Mouse (Mus musculus): Measurements from ENCODE around the gene Osbpl5.
"Not testable (repeated sequence)": the region's sequence is repeated elsewhere in the genome, so short reads cannot be mapped to it uniquely, and the experiment has no call there.

Gene Osbpl5

GRCm38 (mm10) chr7:143711381-143711780, 45.4 kb downstream of the Osbpl5 start:
- peak in 1 of 2 experiments; percentile 14 for DNase-seq (ENCODE audit: inconsistent age in 2 of 2, low spot score in 1 of 2)

- no peak for DNase-seq (ENCODE audit: inconsistent age in 2 of 2, low spot score in 1 of 2)
These were observed 47.4 kb downstream of the Osbpl5 start for GRCm38 (mm10) chr7:143709395-143709794.

GRCm38 (mm10) chr7:143706697-143707438, 49.9 kb downstream of the Osbpl5 start:
- DNase-seq (ENCODE audit: inconsistent age in 2 of 2, low spot score in 1 of 2): peak; percentile 90 to 97

GRCm38 (mm10) chr7:143696140-143696539, 60.6 kb downstream of the Osbpl5 start:
- peak in 1 of 2 experiments; percentile 77 for DNase-seq (ENCODE audit: inconsistent age in 2 of 2, low spot score in 1 of 2)

- DNase-seq (ENCODE audit: inconsistent age in 2 of 2, low spot score in 1 of 2): no peak
These were observed 62.2 kb downstream of the Osbpl5 start for GRCm38 (mm10) chr7:143694550-143694949.

GRCm38 (mm10) chr7:143692746-143693510, 63.9 kb downstream of the Osbpl5 start:
- DNase-seq (ENCODE audit: inconsistent age in 2 of 2, low spot score in 1 of 2): no peak

GRCm38 (mm10) chr7:143691909-143692308, 64.9 kb downstream of the Osbpl5 start:
- DNase-seq (ENCODE audit: inconsistent age in 2 of 2, low spot score in 1 of 2): no peak

- DNase-seq (ENCODE audit: inconsistent age in 2 of 2, low spot score in 1 of 2): no peak
These were observed 65.6 kb downstream of the Osbpl5 start for GRCm38 (mm10) chr7:143691181-143691580.

GRCm38 (mm10) chr7:143689946-143690345, 66.8 kb downstream of the Osbpl5 start:
- no peak for DNase-seq (ENCODE audit: inconsistent age in 2 of 2, low spot score in 1 of 2)

- no peak for DNase-seq (ENCODE audit: inconsistent age in 2 of 2, low spot score in 1 of 2)
These were observed 67.3 kb downstream of the Osbpl5 start for GRCm38 (mm10) chr7:143689481-143689880.

- DNase-seq (ENCODE audit: inconsistent age in 2 of 2, low spot score in 1 of 2): not testable (repeated sequence)
These were observed 70.1 kb downstream of the Osbpl5 start for GRCm38 (mm10) chr7:143686676-143687075.

- DNase-seq (ENCODE audit: inconsistent age in 2 of 2, low spot score in 1 of 2): not testable (repeated sequence)
These were observed 70.6 kb downstream of the Osbpl5 start for GRCm38 (mm10) chr7:143686191-143686590.

GRCm38 (mm10) chr7:143685359-143686067, 71.3 kb downstream of the Osbpl5 start, which contains the start of gene Tnfrsf23:
TSS of gene Tnfrsf23 (minus strand) at chr7:143685872.
- peak; percentile 90 to 94 for DNase-seq (ENCODE audit: inconsistent age in 2 of 2, low spot score in 1 of 2)

GRCm38 (mm10) chr7:143684569-143684968, 72.2 kb downstream of the Osbpl5 start:
- not testable (repeated sequence) for DNase-seq (ENCODE audit: inconsistent age in 2 of 2, low spot score in 1 of 2)

GRCm38 (mm10) chr7:143681566-143681965, 75.2 kb downstream of the Osbpl5 start:
- DNase-seq (ENCODE audit: inconsistent age in 2 of 2, low spot score in 1 of 2): no peak

GRCm38 (mm10) chr7:143680836-143681235, 75.9 kb downstream of the Osbpl5 start:
- DNase-seq (ENCODE audit: inconsistent age in 2 of 2, low spot score in 1 of 2): not testable (repeated sequence)

GRCm38 (mm10) chr7:143679650-143680049, 77.1 kb downstream of the Osbpl5 start:
- not testable (repeated sequence) for DNase-seq (ENCODE audit: inconsistent age in 2 of 2, low spot score in 1 of 2)

- DNase-seq (ENCODE audit: inconsistent age in 2 of 2, low spot score in 1 of 2): no peak
These were observed 90.1 kb downstream of the Osbpl5 start for GRCm38 (mm10) chr7:143666427-143667311.

- DNase-seq (ENCODE audit: inconsistent age in 2 of 2, low spot score in 1 of 2): no peak
These were observed 93.3 kb downstream of the Osbpl5 start for GRCm38 (mm10) chr7:143663470-143663869.

- no peak for DNase-seq (ENCODE audit: inconsistent age in 2 of 2, low spot score in 1 of 2)
These were observed 96.0 kb downstream of the Osbpl5 start for GRCm38 (mm10) chr7:143660797-143661196.
